ENCODE assay signal across 12 mouse cellular contexts in the genomic region with DNA sequence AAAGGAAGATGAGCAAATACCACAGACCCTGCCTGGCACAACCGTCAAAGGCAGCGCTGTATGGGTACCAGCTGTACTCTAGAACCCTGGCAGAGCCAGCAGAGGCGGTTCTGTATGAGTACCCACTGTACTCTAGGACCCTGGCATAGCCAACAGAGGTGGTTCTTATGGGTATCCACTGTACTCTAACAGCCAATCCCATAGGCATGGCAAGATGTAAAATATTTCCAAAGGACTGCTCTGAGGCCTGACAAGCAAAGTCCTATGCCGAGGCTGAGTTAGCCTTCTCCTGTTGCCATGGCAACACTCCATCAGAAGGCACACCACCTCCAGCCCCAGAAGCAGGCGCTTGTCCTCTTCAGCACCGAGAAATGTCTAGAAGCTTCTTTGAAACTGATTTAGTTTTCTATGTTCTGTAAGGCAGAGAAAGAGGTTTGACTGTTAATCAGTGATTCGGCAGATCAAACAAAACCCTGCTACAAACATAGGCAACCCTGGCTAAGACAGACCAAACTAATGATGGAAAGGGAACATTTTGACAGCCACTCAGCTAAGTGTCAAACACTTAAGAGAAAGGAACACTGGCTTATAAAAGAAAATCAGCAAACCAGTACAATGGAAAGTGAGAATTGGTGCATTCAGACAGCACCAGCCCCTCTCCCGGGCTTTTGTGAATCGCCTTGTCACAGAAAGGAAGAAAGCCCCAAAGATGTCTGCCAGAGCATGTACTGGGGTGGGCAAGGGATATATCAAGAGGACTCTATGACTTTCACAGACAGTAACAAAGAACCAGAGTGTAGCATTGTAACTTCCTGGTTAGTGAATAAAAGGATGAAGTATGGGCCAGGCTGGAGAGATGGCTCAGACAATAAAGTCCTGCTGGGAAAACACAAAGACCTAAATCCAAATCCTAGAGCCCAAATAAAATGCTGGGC.
DNase-seq lines count a peak whose midpoint lies in the region; ATAC-seq lines count a peak whose summit lies in the region.
"Had no signal": no experiment of that assay in that cellular context is flagged by ENCODE, and none has a peak within 500 bp of the region (broad histone marks: within the 10 kb centered on the region; RNA-seq: fewer than 3 reads in every experiment).

No protein-coding gene starts in this region.

- intact Hi-C loops in heart, postnatal 36 days (cut with DNase I): no loop called here

- peak overlapping the region; percentile 10; the same call in 1 of the 2 replicates for H3K27ac ChIP-seq in forebrain, embryonic 14.5 days (ENCODE audit: low read depth, low read length)
- H3K27ac ChIP-seq in midbrain, embryonic 10.5 days (replicated peaks): peak overlapping the region; percentile 55
- H3K27ac ChIP-seq: embryonic facial prominence, embryonic 10.5 days; heart, embryonic 10.5 days; liver, embryonic 14.5 days had no signal

- no peak overlapping the region for H3K9ac ChIP-seq in forebrain, embryonic 14.5 days (ENCODE audit: low read length)
- H3K9ac ChIP-seq: liver, embryonic 14.5 days had no signal

- H3K27me3 ChIP-seq in forebrain, embryonic 14.5 days (replicated peaks; ENCODE audit: control insufficient read depth, insufficient read depth, low read length): no peaks in the 10 kb centered on the region
- no peaks in the 10 kb centered on the region for H3K27me3 ChIP-seq in midbrain, embryonic 10.5 days (ENCODE audit: low read depth, poor library complexity, severe bottlenecking)

- ATAC-seq in forebrain, embryonic 14.5 days: peak; percentile 74
- ATAC-seq in CD4-positive, CD25-positive, alpha-beta regulatory T cell, adult 4 months: no peak

- WGBS in forebrain, embryonic 14.5 days: 41% methylated on average over 9 of the region's 9 CpGs
- 57% methylated on average over 9 of the region's 9 CpGs for WGBS in midbrain, embryonic 10.5 days

- H3K9me3 ChIP-seq in forebrain, embryonic 14.5 days (replicated peaks; ENCODE audit: control insufficient read depth, low read length): no peaks in the 10 kb centered on the region
- H3K9me3 ChIP-seq in midbrain, embryonic 10.5 days (replicated peaks): no peaks in the 10 kb centered on the region
- H3K9me3 ChIP-seq: embryonic facial prominence, embryonic 10.5 days; heart, embryonic 10.5 days had no signal

- no peak overlapping the region for H3K4me2 ChIP-seq in forebrain, embryonic 14.5 days (ENCODE audit: low read length)

- H3K4me3 ChIP-seq in forebrain, embryonic 14.5 days (ENCODE audit: low read depth, low read length): no peak overlapping the region
- H3K4me3 ChIP-seq in midbrain, embryonic 10.5 days: no peak overlapping the region
- H3K4me3 ChIP-seq: embryonic facial prominence, embryonic 10.5 days; heart, embryonic 10.5 days had no signal

- H3K4me1 ChIP-seq in forebrain, embryonic 14.5 days (ENCODE audit: control insufficient read depth, insufficient read depth, low read length): peaks cover 6% of the 10 kb centered on the region
- peaks cover 18% of the 10 kb centered on the region for H3K4me1 ChIP-seq in midbrain, embryonic 10.5 days

- H3K36me3 ChIP-seq in forebrain, embryonic 14.5 days (ENCODE audit: control insufficient read depth, insufficient read depth, low read length): no peaks in the 10 kb centered on the region
- no peaks in the 10 kb centered on the region for H3K36me3 ChIP-seq in midbrain, embryonic 10.5 days
- H3K36me3 ChIP-seq: embryonic facial prominence, embryonic 10.5 days; heart, embryonic 10.5 days had no signal

- peak; percentile 15 for DNase-seq in right cerebral cortex, adult 18-20 months
- no peak for DNase-seq in right cerebral cortex, postnatal 25 days
- peak; percentile 77 for DNase-seq in forebrain, embryonic 14.5 days (ENCODE audit: low spot score)
- DNase-seq in midbrain, embryonic 10.5 days (ENCODE audit: low spot score): peak; percentile 18
- DNase-seq in kidney, adult 9 months: no peak
- no peak for DNase-seq in heart, postnatal 36 days
- DNase-seq: kidney, postnatal 25 days; thymus, postnatal 4 days had no signal

Comparison
In these comparisons a context has a peak if more than half of its experiments do, and no peak if none do; other contexts are left out.
1. DNase-seq: peak in right cerebral cortex, adult 18-20 months (single experiment), forebrain, embryonic 14.5 days (single experiment) and midbrain, embryonic 10.5 days (single experiment); none in right cerebral cortex, postnatal 25 days (single experiment), kidney, adult 9 months (single experiment) and heart, postnatal 36 days (0 of 2).